Mouse (Mus musculus): ENCODE data around the gene Gm14419.
"Not testable (repeated sequence)": the region's sequence is repeated elsewhere in the genome, so short reads cannot be mapped to it uniquely, and the experiment has no call there.

Gene Gm14419

GRCm38 (mm10) chr2:177000656-177001055 lies at the start of gene Gm14419:
Gm14419 (plus strand) TSS chr2:177000956.
- not testable (repeated sequence) for DNase-seq

Data from lung, postnatal 36 days (tissue).